Mouse (Mus musculus): ENCODE results near the gene P2ry1. TPM values are rescaled to one million over a fixed set of nuclear protein-coding genes. Genes with fewer than 3 reads are reported as not detected.

Gene P2ry1
- polyA plus RNA-seq, 1 experiment from 2014 or later, result 4.8 TPM

- Histone ChIP-seq H3K27me3 (no peaks in the 10 kb centered on the region), H3K4me2 (no peak overlapping the region), H3K4me3 (replicated peaks) (no peak overlapping the region), H3K9me3 (no peaks in the 10 kb centered on the region), H3K4me1 (no peaks in the 10 kb centered on the region), H3K27ac (no peak overlapping the region), H3K9ac (no peak overlapping the region), H3K36me3 (replicated peaks) (no peaks in the 10 kb centered on the region)
- no peak for ATAC-seq (ENCODE audit: low FRiP score)
- 66% methylated on average over 5 of the region's 5 CpGs for WGBS
Measured at GRCm38 (mm10) chr3:61011660-61012059, 9.1 kb downstream of the P2ry1 start.

DNA sequence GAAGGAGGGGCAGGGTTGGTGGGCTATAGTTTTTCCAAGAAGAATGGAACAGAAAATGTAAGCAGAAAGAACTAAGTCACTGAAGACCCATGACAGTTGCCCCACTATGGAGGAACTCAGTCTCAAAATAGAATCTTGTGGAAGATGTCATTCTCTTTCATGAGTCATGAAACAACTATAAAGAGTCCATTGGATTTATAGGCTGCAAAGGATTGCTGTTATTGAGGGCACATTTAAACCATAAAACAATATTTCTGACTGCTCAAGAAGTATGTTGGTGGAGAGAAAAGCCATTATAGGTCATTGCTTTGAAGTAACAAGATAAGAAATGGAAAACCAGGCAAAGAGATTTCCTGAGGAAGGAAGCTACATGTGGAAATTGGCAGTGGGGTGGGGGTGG lies 10.0 kb downstream of the P2ry1 start:
- H3K4me3 ChIP-seq (replicated peaks), result no peak overlapping the region
- H3K9me3 ChIP-seq, result no peaks in the 10 kb centered on the region
- no peaks in the 10 kb centered on the region for H3K36me3 ChIP-seq (replicated peaks)
- no peak overlapping the region for H3K27ac ChIP-seq
- H3K4me2 ChIP-seq, result no peak overlapping the region
- no peaks in the 10 kb centered on the region for H3K4me1 ChIP-seq
- no peak for ATAC-seq (ENCODE audit: low FRiP score)
- H3K27me3 ChIP-seq, result no peaks in the 10 kb centered on the region
- H3K9ac ChIP-seq, result no peak overlapping the region

GRCm38 (mm10) chr3:61016733-61017132 lies 14.1 kb downstream of the P2ry1 start:
- Histone ChIP-seq H3K9ac (no peak overlapping the region), H3K27ac (no peak overlapping the region), H3K4me2 (no peak overlapping the region), H3K36me3 (replicated peaks) (no peaks in the 10 kb centered on the region), H3K4me1 (no peaks in the 10 kb centered on the region), H3K27me3 (no peaks in the 10 kb centered on the region), H3K9me3 (no peaks in the 10 kb centered on the region), H3K4me3 (replicated peaks) (no peak overlapping the region)
- WGBS, result 91% methylated on average over 2 of the region's 2 CpGs
- no peak for ATAC-seq (ENCODE audit: low FRiP score)

GRCm38 (mm10) chr3:61032100-61032499 lies 29.5 kb downstream of the P2ry1 start:
- no peaks in the 10 kb centered on the region for H3K9me3 ChIP-seq
- H3K9ac ChIP-seq, result no peak overlapping the region
- no peaks in the 10 kb centered on the region for H3K36me3 ChIP-seq (replicated peaks)
- ATAC-seq (ENCODE audit: low FRiP score), result no peak
- no peak overlapping the region for H3K27ac ChIP-seq
- H3K27me3 ChIP-seq, result no peaks in the 10 kb centered on the region
- WGBS, result 80% methylated on average over 4 of the region's 4 CpGs
- H3K4me3 ChIP-seq (replicated peaks), result no peak overlapping the region
- H3K4me1 ChIP-seq, result no peaks in the 10 kb centered on the region
- no peak overlapping the region for H3K4me2 ChIP-seq

- H3K4me1 ChIP-seq, result no peaks in the 10 kb centered on the region
- WGBS, result 73% methylated on average over 5 of the region's 5 CpGs
- no peak for ATAC-seq (ENCODE audit: low FRiP score)
- no peak overlapping the region for H3K27ac ChIP-seq
- no peak overlapping the region for H3K4me2 ChIP-seq
- H3K36me3 ChIP-seq (replicated peaks), result no peaks in the 10 kb centered on the region
- H3K9ac ChIP-seq, result no peak overlapping the region
- H3K9me3 ChIP-seq, result no peaks in the 10 kb centered on the region
- H3K27me3 ChIP-seq, result no peaks in the 10 kb centered on the region
- H3K4me3 ChIP-seq (replicated peaks), result no peak overlapping the region
Measured at GRCm38 (mm10) chr3:61035633-61036032, 33.0 kb downstream of the P2ry1 start.

DNA sequence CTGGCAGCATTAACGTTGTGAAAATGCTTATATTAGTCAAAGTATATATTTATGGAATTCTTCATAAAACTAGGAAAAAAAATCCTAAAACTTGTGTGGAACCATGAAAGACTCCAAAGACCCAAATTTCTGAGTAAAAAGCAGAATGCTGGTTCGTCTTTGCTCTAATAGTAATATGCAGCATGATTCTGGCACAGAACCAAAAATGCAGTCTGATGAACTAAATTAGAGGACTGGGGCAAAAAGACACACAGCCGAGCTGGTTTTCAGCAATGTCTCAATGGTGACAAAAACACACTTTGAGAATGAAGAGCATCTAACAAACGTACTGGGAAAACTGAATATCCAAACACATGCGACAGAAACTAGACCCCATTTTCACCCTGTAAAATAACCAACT lies 37.3 kb downstream of the P2ry1 start:
- Histone ChIP-seq H3K4me3 (replicated peaks) (no peak overlapping the region), H3K9ac (no peak overlapping the region), H3K36me3 (replicated peaks) (no peaks in the 10 kb centered on the region), H3K9me3 (no peaks in the 10 kb centered on the region), H3K27ac (no peak overlapping the region), H3K4me2 (no peak overlapping the region), H3K4me1 (no peaks in the 10 kb centered on the region), H3K27me3 (no peaks in the 10 kb centered on the region)
- no peak for ATAC-seq (ENCODE audit: low FRiP score)
- 74% methylated on average over 5 of the region's 5 CpGs for WGBS

GRCm38 (mm10) chr3:61049976-61050672 lies 47.5 kb downstream of the P2ry1 start:
- Histone ChIP-seq H3K9ac (no peak overlapping the region), H3K36me3 (replicated peaks) (no peaks in the 10 kb centered on the region), H3K9me3 (no peaks in the 10 kb centered on the region), H3K27ac (no peak overlapping the region), H3K4me3 (replicated peaks) (no peak overlapping the region), H3K4me1 (no peaks in the 10 kb centered on the region), H3K27me3 (no peaks in the 10 kb centered on the region), H3K4me2 (no peak overlapping the region)
- ATAC-seq (ENCODE audit: low FRiP score), result no peak
- WGBS, result 76% methylated on average over 3 of the region's 3 CpGs

Data from forebrain, embryonic 12.5 days (tissue).